Mouse (Mus musculus) limb, embryonic 10.5 days (tissue): ENCODE measurements at regions not wholly inside any gene's neighbourhood (a gene's known extent, or its start where the extent isn't known, plus 50 kb on each side); places are given as distances from the start of the nearest gene placed in this dataset.
"Not testable (repeated sequence)": the region's sequence is repeated elsewhere in the genome, so short reads cannot be mapped to it uniquely, and the experiment has no call there.

ENCODE experiments used
- DNase-seq: peaks from one replicate; pipeline ENCODE4 v3.0.0-alpha.2; 2017; ENCODE audit warnings: low spot score
- H3K27ac ChIP-seq: fragments of 300-500 bp; sonication (generic); 2 replicates; pipeline ENCODE4 v1.5.1; 2016; ENCODE audit warnings: mild to moderate bottlenecking
- H3K27me3 ChIP-seq: fragments of 300-500 bp; sonication (generic); 2 replicates; pipeline ENCODE4 v1.6.1; 2016; ENCODE audit warnings: low read depth, mild to moderate bottlenecking; ENCODE audit not compliant: poor library complexity, severe bottlenecking
- H3K36me3 ChIP-seq: fragments of 300-500 bp; sonication (generic); 2 replicates; pipeline ENCODE4 v1.6.1; 2016; ENCODE audit warnings: mild to moderate bottlenecking, moderate library complexity
- H3K4me1 ChIP-seq: fragments of 300-500 bp; sonication (generic); 2 replicates; pipeline ENCODE4 v1.6.1; 2016
- H3K4me3 ChIP-seq: fragments of 300-500 bp; sonication (generic); 2 replicates; pipeline ENCODE4 v1.5.1; 2016; ENCODE audit warnings: mild to moderate bottlenecking, moderate library complexity
- H3K9me3 ChIP-seq: fragments of 300-500 bp; sonication (generic); replicated peaks from 2 replicates; pipeline ENCODE4 v1.6.1; 2016; ENCODE audit warnings: mild to moderate bottlenecking
- WGBS: fragments of 180-500 bp; shearing (Covaris S2); methylation state at CpG from one replicate; pipeline ENCODE4 v1.1.7; 2016; 5-methylcytosine and 5-hydroxymethylcytosine counted together

- not testable (repeated sequence) for H3K36me3 ChIP-seq, H3K9me3 ChIP-seq, H3K27me3 ChIP-seq, H3K4me1 ChIP-seq, H3K4me3 ChIP-seq, DNase-seq, H3K27ac ChIP-seq
- 85% methylated on average over 2 of the region's 2 CpGs for WGBS
These were observed 191.0 kb upstream of the Npvf start for GRCm38 (mm10) chr6:50845246-50845645.

- H3K9me3 ChIP-seq = no peaks in the 10 kb centered on the region
- no peak overlapping the region for H3K4me3 ChIP-seq
- peaks cover 5% of the 10 kb centered on the region; the same call in 1 of the 2 replicates for H3K4me1 ChIP-seq
- H3K36me3 ChIP-seq = no peaks in the 10 kb centered on the region
- H3K27ac ChIP-seq = peak overlapping the region; percentile 34; the same call in 1 of the 2 replicates
- no peaks in the 10 kb centered on the region for H3K27me3 ChIP-seq
- no peak for DNase-seq
- 66% methylated on average over 18 of the region's 18 CpGs for WGBS
These were observed 192.7 kb upstream of the Npvf start for GRCm38 (mm10) chr6:50846740-50847516.

GRCm38 (mm10) chr6:50847548-50847947 lies 193.3 kb upstream of the Npvf start:
- Histone ChIP-seq H3K4me3 (no peak overlapping the region), H3K9me3 (no peaks in the 10 kb centered on the region), H3K4me1 (peaks cover 5% of the 10 kb centered on the region; the same call in 1 of the 2 replicates), H3K27ac (no peak overlapping the region), H3K27me3 (no peaks in the 10 kb centered on the region), H3K36me3 (no peaks in the 10 kb centered on the region)
- WGBS = 85% methylated on average over 7 of the region's 7 CpGs
- DNase-seq = no peak

- no peak for DNase-seq
- H3K27me3 ChIP-seq = no peaks in the 10 kb centered on the region
- no peaks in the 10 kb centered on the region for H3K9me3 ChIP-seq
- no peaks in the 10 kb centered on the region for H3K36me3 ChIP-seq
- no peak overlapping the region for H3K27ac ChIP-seq
- H3K4me3 ChIP-seq = no peak overlapping the region
- 86% methylated on average over 4 of the region's 4 CpGs for WGBS
- H3K4me1 ChIP-seq = no peaks in the 10 kb centered on the region
These were observed 204.9 kb upstream of the Npvf start for GRCm38 (mm10) chr6:50859162-50859561.

GRCm38 (mm10) chr6:50877991-50878390 lies 223.8 kb upstream of the Npvf start:
- WGBS = 55% methylated on average over 5 of the region's 5 CpGs
- no peak overlapping the region for H3K27ac ChIP-seq
- H3K36me3 ChIP-seq = no peaks in the 10 kb centered on the region
- H3K4me3 ChIP-seq = no peak overlapping the region
- H3K27me3 ChIP-seq = no peaks in the 10 kb centered on the region
- DNase-seq = no peak
- H3K4me1 ChIP-seq = peaks cover 31% of the 10 kb centered on the region
- H3K9me3 ChIP-seq = no peaks in the 10 kb centered on the region

- Histone ChIP-seq H3K4me1 (peaks cover 40% of the 10 kb centered on the region), H3K27ac (peak overlapping the region; percentile 58), H3K9me3 (no peaks in the 10 kb centered on the region), H3K36me3 (no peaks in the 10 kb centered on the region), H3K4me3 (no peak overlapping the region), H3K27me3 (no peaks in the 10 kb centered on the region)
- no peak for DNase-seq
- 68% methylated on average over 3 of the region's 3 CpGs for WGBS
These were observed 228.1 kb upstream of the Npvf start for GRCm38 (mm10) chr6:50882298-50882697.

- Histone ChIP-seq H3K4me1 (peaks cover 40% of the 10 kb centered on the region), H3K4me3 (no peak overlapping the region), H3K9me3 (no peaks in the 10 kb centered on the region), H3K27me3 (no peaks in the 10 kb centered on the region), H3K27ac (no peak overlapping the region), H3K36me3 (no peaks in the 10 kb centered on the region)
- no peak for DNase-seq
- WGBS = 80% methylated on average over 4 of the region's 4 CpGs
These were observed 228.5 kb upstream of the Npvf start for GRCm38 (mm10) chr6:50882759-50883158.

- Histone ChIP-seq H3K27me3 (peaks cover 4% of the 10 kb centered on the region; the same call in 1 of the 2 replicates), H3K9me3 (no peaks in the 10 kb centered on the region), H3K4me1 (peaks cover 40% of the 10 kb centered on the region), H3K27ac (no peak overlapping the region), H3K36me3 (no peaks in the 10 kb centered on the region), H3K4me3 (no peak overlapping the region)
- WGBS = 94% methylated on average over 4 of the region's 4 CpGs
- DNase-seq = no peak
These were observed 230.8 kb upstream of the Npvf start for GRCm38 (mm10) chr6:50885031-50885430.

- Histone ChIP-seq H3K4me3 (no peak overlapping the region), H3K36me3 (no peaks in the 10 kb centered on the region), H3K4me1 (peaks cover 38% of the 10 kb centered on the region), H3K9me3 (no peaks in the 10 kb centered on the region), H3K27ac (no peak overlapping the region), H3K27me3 (peaks cover 12% of the 10 kb centered on the region; the same call in 1 of the 2 replicates)
- DNase-seq = no peak
- WGBS = 90% methylated on average over 8 of the region's 8 CpGs
These were observed 231.6 kb upstream of the Npvf start for GRCm38 (mm10) chr6:50885771-50886360.

- Histone ChIP-seq H3K27me3 (peaks cover 24% of the 10 kb centered on the region; the same call in 1 of the 2 replicates), H3K4me1 (peaks cover 20% of the 10 kb centered on the region), H3K27ac (peak overlapping the region; percentile 73), H3K36me3 (no peaks in the 10 kb centered on the region), H3K9me3 (no peaks in the 10 kb centered on the region), H3K4me3 (peak overlapping the region; percentile 45)
- 8% methylated on average over 25 of the region's 25 CpGs for WGBS
- DNase-seq = peak; percentile 64
These were observed 236.3 kb upstream of the Npvf start for GRCm38 (mm10) chr6:50890370-50891204.

- Histone ChIP-seq H3K27ac (peak overlapping the region; percentile 73), H3K27me3 (peaks cover 24% of the 10 kb centered on the region; the same call in 1 of the 2 replicates), H3K9me3 (no peaks in the 10 kb centered on the region), H3K4me3 (peak overlapping the region; percentile 45), H3K36me3 (no peaks in the 10 kb centered on the region), H3K4me1 (peaks cover 20% of the 10 kb centered on the region)
- 30% methylated on average over 3 of the region's 3 CpGs for WGBS
- no peak for DNase-seq
These were observed 236.9 kb upstream of the Npvf start for GRCm38 (mm10) chr6:50891205-50891526.

- no peak for DNase-seq
- no peak overlapping the region for H3K27ac ChIP-seq
- H3K27me3 ChIP-seq = no peaks in the 10 kb centered on the region
- H3K4me3 ChIP-seq = no peak overlapping the region
- no peaks in the 10 kb centered on the region for H3K36me3 ChIP-seq
- no peaks in the 10 kb centered on the region for H3K9me3 ChIP-seq
- WGBS = 95% methylated on average over 3 of the region's 3 CpGs
- H3K4me1 ChIP-seq = peaks cover 6% of the 10 kb centered on the region
These were observed 244.6 kb upstream of the Npvf start for GRCm38 (mm10) chr6:50898792-50899191.
